Mouse (Mus musculus) limb, embryonic 13.5 days (tissue): Measurements from ENCODE around the gene Slc12a1. TPM values are rescaled to one million over a fixed set of nuclear protein-coding genes. Genes with fewer than 3 reads are reported as not detected.
A peak's percentile ranks its signal among the peaks of the same experiment; 100 is the strongest.

ENCODE experiments used
- ATAC-seq: fragments of 200-750 bp; cut with Nextera tagmentation; 2 replicates; pipeline ENCODE4 v1.8.0; 2017; ENCODE audit warnings: low read depth, moderate number of reproducible peaks, moderate TSS enrichment; ENCODE audit not compliant: low FRiP score
- H3K27ac ChIP-seq: fragments of 300-500 bp; sonication (generic); 2 replicates; pipeline ENCODE4 v1.5.1; 2015; ENCODE audit warnings: inconsistent platforms, mild to moderate bottlenecking, moderate library complexity
- H3K27me3 ChIP-seq: fragments of 300-500 bp; sonication (generic); 2 replicates; pipeline ENCODE4 v1.6.1; 2015; ENCODE audit warnings: mild to moderate bottlenecking, inconsistent platforms
- H3K36me3 ChIP-seq: fragments of 300-500 bp; sonication (generic); 2 replicates; pipeline ENCODE4 v1.6.1; 2015; ENCODE audit warnings: inconsistent platforms, mild to moderate bottlenecking, moderate library complexity
- H3K4me1 ChIP-seq: fragments of 300-500 bp; sonication (generic); 2 replicates; pipeline ENCODE4 v1.6.1; 2015; ENCODE audit warnings: inconsistent platforms
- H3K4me2 ChIP-seq: fragments of 300-500 bp; sonication (generic); replicated peaks from 2 replicates; pipeline ENCODE4 v1.6.1; 2015; ENCODE audit warnings: inconsistent platforms, mild to moderate bottlenecking, moderate library complexity
- H3K4me3 ChIP-seq: fragments of 300-500 bp; sonication (generic); 2 replicates; pipeline ENCODE4 v1.5.1; 2015; ENCODE audit warnings: moderate library complexity, mild to moderate bottlenecking, inconsistent platforms
- H3K9ac ChIP-seq: fragments of 300-500 bp; sonication (generic); 2 replicates; pipeline ENCODE4 v1.6.1; 2015; ENCODE audit warnings: mild to moderate bottlenecking, inconsistent platforms
- H3K9me3 ChIP-seq: fragments of 300-500 bp; sonication (generic); 2 replicates; pipeline ENCODE4 v1.6.1; 2016; ENCODE audit warnings: inconsistent platforms
- WGBS: fragments of 180-500 bp; shearing (Covaris S2); methylation state at CpG from one replicate; pipeline ENCODE4 v1.1.7; 2015; 5-methylcytosine and 5-hydroxymethylcytosine counted together
- polyA plus RNA-seq: library from polyadenylated mRNA; unstranded; fragments of >200 nt; fragmentation: Nextera tagmentation; extraction: Ambion mirVana; gene quantifications from 2 replicates; pipeline ENCODE4 v1.2.1, GENCODE M21; 2015

Gene Slc12a1
- polyA plus RNA-seq, 1 experiment from 2014 or later = not detected

DNA sequence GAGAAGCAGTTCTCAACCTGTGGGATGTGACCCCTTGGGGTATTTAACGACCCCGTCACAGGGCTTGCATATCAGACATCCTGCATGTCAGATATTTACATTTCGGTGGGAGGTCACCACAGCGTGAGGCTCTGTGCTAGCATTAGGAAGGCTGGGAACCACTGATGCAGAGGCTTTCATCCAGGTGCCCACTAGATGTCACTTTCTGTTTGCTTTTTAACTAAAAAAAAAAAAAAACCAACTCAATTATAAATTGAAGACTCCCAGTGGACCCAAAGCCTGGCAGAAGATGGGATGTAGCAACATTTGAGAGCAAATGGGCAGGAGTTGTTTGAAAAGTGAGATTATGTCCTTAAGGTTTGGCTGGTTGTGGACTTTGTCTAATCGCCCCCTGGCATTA lies 110.8 kb downstream of the Slc12a1 start:
- H3K9me3 ChIP-seq = no peaks in the 10 kb centered on the region
- 23% methylated on average over 5 of the region's 5 CpGs for WGBS
- H3K4me1 ChIP-seq = 0 out of 2 replicates have a peak, but pooled peaks cover 9% of the 10 kb centered on the region
- no peak overlapping the region for H3K9ac ChIP-seq
- H3K4me2 ChIP-seq = 0 out of 2 replicates have a peak overlapping the region, but pooled peaks have one; percentile 28
- ATAC-seq = peak; percentile 64; the same call in 1 of the 2 replicates
- H3K4me3 ChIP-seq = no peak overlapping the region
- H3K27me3 ChIP-seq = no peaks in the 10 kb centered on the region
- peaks cover 7% of the 10 kb centered on the region for H3K36me3 ChIP-seq
- H3K27ac ChIP-seq = no peak overlapping the region

GRCm38 (mm10) chr2:125263753-125264152 lies 111.4 kb downstream of the Slc12a1 start:
- no peak for ATAC-seq
- no peak overlapping the region for H3K27ac ChIP-seq
- WGBS = 8% methylated on average over 9 of the region's 9 CpGs

GRCm38 (mm10) chr2:125268876-125269275 lies 116.6 kb downstream of the Slc12a1 start:
- H3K4me3 ChIP-seq = no peak overlapping the region
- H3K27me3 ChIP-seq = no peaks in the 10 kb centered on the region
- 74% methylated on average over 1 of the region's 1 CpGs for WGBS
- no peak overlapping the region for H3K4me2 ChIP-seq
- H3K36me3 ChIP-seq = no peaks in the 10 kb centered on the region
- H3K9me3 ChIP-seq = no peaks in the 10 kb centered on the region
- no peak overlapping the region for H3K9ac ChIP-seq
- 0 out of 2 replicates have a peak, but pooled peaks cover 6% of the 10 kb centered on the region for H3K4me1 ChIP-seq
- ATAC-seq = no peak
- no peak overlapping the region for H3K27ac ChIP-seq

More at GRCm38 (mm10) chr2:125263753-125264152, 111.4 kb downstream of the Slc12a1 start:
- Histone ChIP-seq H3K27me3 (no peaks in the 10 kb centered on the region), H3K9me3 (no peaks in the 10 kb centered on the region), H3K36me3 (peaks cover 3% of the 10 kb centered on the region), H3K4me1 (0 out of 2 replicates have a peak, but pooled peaks cover 9% of the 10 kb centered on the region), H3K4me2 (no peak overlapping the region), H3K9ac (no peak overlapping the region), H3K4me3 (no peak overlapping the region)

DNA sequence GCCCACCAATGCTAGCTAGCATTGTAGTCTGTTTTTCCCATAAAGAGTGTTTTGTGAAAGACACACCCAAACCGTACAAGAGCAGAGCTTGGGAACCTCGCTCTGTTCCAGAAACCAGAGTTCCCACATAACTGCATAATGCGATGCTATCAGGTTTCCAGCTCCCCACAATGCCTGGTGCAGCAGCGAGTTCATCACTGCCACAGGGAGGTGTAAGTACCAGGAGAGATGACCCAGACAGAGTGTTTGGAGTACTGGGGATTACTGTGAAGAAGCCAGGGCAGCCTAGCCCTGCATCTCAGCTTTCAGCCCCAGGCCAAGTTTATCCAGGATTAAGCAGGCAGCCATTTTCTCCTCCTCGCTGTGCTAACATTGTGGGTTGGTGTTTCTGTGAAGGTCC lies 123.3 kb downstream of the Slc12a1 start:
- H3K27ac ChIP-seq = no peak overlapping the region
- H3K4me1 ChIP-seq = 0 out of 2 replicates have a peak, but pooled peaks cover 5% of the 10 kb centered on the region
- H3K9me3 ChIP-seq = no peaks in the 10 kb centered on the region
- H3K36me3 ChIP-seq = no peaks in the 10 kb centered on the region
- 30% methylated on average over 5 of the region's 5 CpGs for WGBS
- no peak overlapping the region for H3K4me3 ChIP-seq
- no peak overlapping the region for H3K4me2 ChIP-seq
- no peaks in the 10 kb centered on the region for H3K27me3 ChIP-seq
- ATAC-seq = peak; percentile 67
- H3K9ac ChIP-seq = 0 out of 2 replicates have a peak overlapping the region, but pooled peaks have one; percentile 8

DNA sequence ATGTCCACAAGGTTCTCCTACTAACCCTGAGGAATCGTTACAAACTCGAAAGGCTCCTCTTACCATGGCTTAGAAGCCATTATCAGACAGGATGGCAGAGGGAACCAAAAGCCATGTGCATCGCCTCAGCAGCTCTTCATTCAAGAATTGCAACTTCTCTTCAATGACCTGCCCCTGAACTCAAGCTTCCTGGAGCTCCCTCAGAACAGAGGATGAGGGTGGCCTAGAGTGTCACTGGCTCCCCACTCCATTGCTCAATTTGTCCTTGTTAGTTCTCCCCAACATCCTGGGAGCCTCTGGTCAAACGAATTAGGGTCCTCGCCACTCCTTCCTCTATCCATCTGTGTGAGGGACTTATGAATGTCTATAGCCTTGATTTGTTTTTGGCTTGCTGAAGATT lies 124.4 kb downstream of the Slc12a1 start:
- Histone ChIP-seq H3K36me3 (no peaks in the 10 kb centered on the region), H3K27me3 (no peaks in the 10 kb centered on the region), H3K9ac (no peak overlapping the region), H3K9me3 (no peaks in the 10 kb centered on the region), H3K4me2 (no peak overlapping the region), H3K4me3 (no peak overlapping the region), H3K4me1 (0 out of 2 replicates have a peak, but pooled peaks cover 5% of the 10 kb centered on the region), H3K27ac (no peak overlapping the region)
- WGBS = 81% methylated on average over 5 of the region's 5 CpGs
- ATAC-seq = no peak

- Histone ChIP-seq H3K4me2 (no peak overlapping the region), H3K9ac (no peak overlapping the region), H3K36me3 (no peaks in the 10 kb centered on the region), H3K27ac (no peak overlapping the region), H3K4me1 (0 out of 2 replicates have a peak, but pooled peaks cover 11% of the 10 kb centered on the region), H3K27me3 (no peaks in the 10 kb centered on the region), H3K9me3 (no peaks in the 10 kb centered on the region), H3K4me3 (no peak overlapping the region)
- ATAC-seq = no peak
- WGBS = 74% methylated on average over 7 of the region's 7 CpGs
These were observed 126.2 kb downstream of the Slc12a1 start for GRCm38 (mm10) chr2:125278474-125278873.

Other genes with a start within 250 kb of the Slc12a1 start
- 3.5 and 4.3 TPM in 2 replicates for gene Slc24a5, start 84.4 kb upstream of the Slc12a1 start, polyA plus RNA-seq
- gene Myef2, start 28.8 kb upstream of the Slc12a1 start, polyA plus RNA-seq = 116 and 118 TPM in 2 replicates
- gene Ctxn2, start 15.8 kb upstream of the Slc12a1 start, polyA plus RNA-seq = 0.19 TPM in 1 of 2 replicates, not detected in the other
- gene Dut, start 94.7 kb downstream of the Slc12a1 start, polyA plus RNA-seq = 127 and 129 TPM in 2 replicates